Mouse (Mus musculus) lung, embryonic 14.5 days (tissue): ENCODE measurements around the gene Nfe2. TPM values are rescaled to one million over a fixed set of nuclear protein-coding genes. Genes with fewer than 3 reads are reported as not detected.

ENCODE experiments used
- ATAC-seq: fragments of 200-750 bp; cut with Nextera tagmentation; 2 replicates; pipeline ENCODE4 v1.8.0; 2017; ENCODE audit warnings: mild to moderate bottlenecking, moderate TSS enrichment, moderate library complexity; ENCODE audit not compliant: insufficient read depth
- DNase-seq: peaks from one replicate; pipeline ENCODE4 v3.0.0-alpha.2; 2015
- H3K27ac ChIP-seq: fragments of 300-500 bp; sonication (generic); 2 replicates; pipeline ENCODE4 v1.5.1; 2014; ENCODE audit warnings: low read depth, mild to moderate bottlenecking, moderate library complexity
- H3K27me3 ChIP-seq: fragments of 300-500 bp; sonication (generic); 2 replicates; pipeline ENCODE4 v1.6.1; 2014; ENCODE audit warnings: low read length, control low read depth; ENCODE audit not compliant: insufficient read depth
- H3K36me3 ChIP-seq: fragments of 300-500 bp; sonication (generic); 2 replicates; pipeline ENCODE4 v1.6.1; 2014; ENCODE audit warnings: control low read depth; ENCODE audit not compliant: insufficient read depth
- H3K4me1 ChIP-seq: fragments of 300-500 bp; sonication (generic); 2 replicates; pipeline ENCODE4 v1.6.1; 2014; ENCODE audit warnings: antibody characterized with exemption, control low read depth; ENCODE audit not compliant: insufficient read depth
- H3K4me2 ChIP-seq: fragments of 300-500 bp; sonication (generic); 2 replicates; pipeline ENCODE4 v1.6.1; 2014; ENCODE audit warnings: mild to moderate bottlenecking
- H3K4me3 ChIP-seq: fragments of 300-500 bp; sonication (generic); 2 replicates; pipeline ENCODE4 v1.5.1; 2014; ENCODE audit warnings: low read depth, low read length
- H3K9ac ChIP-seq: fragments of 300-500 bp; sonication (generic); 2 replicates; pipeline ENCODE4 v1.6.1; 2014
- H3K9me3 ChIP-seq: fragments of 300-500 bp; sonication (generic); 2 replicates; pipeline ENCODE4 v1.6.1; 2016; ENCODE audit warnings: low read depth, low read length, control low read depth
- CTCF ChIP-seq: IDR thresholded peaks from 2 replicates; pipeline ENCODE4 v1.5.1; 2016; ENCODE audit warnings: antibody characterized with exemption, low read depth
- WGBS: fragments of 180-500 bp; shearing (Covaris S2); extraction: QIAGEN DNeasy Blood & Tissue Kit; methylation state at CpG from one replicate; pipeline ENCODE4 v1.1.7; 2014; 5-methylcytosine and 5-hydroxymethylcytosine counted together
- polyA plus RNA-seq: library from polyadenylated mRNA; unstranded; fragments of >200 nt; fragmentation: Nextera tagmentation; extraction: Ambion mirVana; gene quantifications from 2 replicates; pipeline ENCODE4 v1.2.1, GENCODE M21; 2014

Nfe2 gene
- polyA plus RNA-seq, 1 experiment from 2014 or later: 3.9 TPM

DNA sequence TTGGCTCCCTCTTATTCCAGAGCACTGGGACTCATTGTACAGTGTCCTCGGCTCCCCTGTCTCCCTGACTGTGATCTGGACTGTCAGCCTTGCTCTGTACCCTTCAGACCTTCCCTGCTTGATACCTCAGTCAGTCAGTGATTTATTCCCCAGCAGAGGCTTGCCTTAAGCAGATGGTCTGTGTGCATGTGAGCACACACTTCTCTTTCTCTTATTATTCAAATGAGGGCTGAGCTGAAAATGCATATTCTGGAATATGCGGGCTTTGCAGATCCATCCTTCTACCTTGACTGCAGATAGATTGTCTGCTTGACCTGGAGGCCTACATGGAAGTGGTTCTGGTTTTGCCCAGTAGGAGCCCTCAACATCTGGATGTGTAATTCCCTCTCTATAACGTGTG lies 39.8 kb upstream of the Nfe2 start:
- no peak for ATAC-seq
- Histone ChIP-seq H3K27ac (peak overlapping the region; percentile 84), H3K9me3 (no peaks in the 10 kb centered on the region; the same call in 1 of the 2 replicates), H3K36me3 (peaks cover 45% of the 10 kb centered on the region), H3K4me3 (no peak overlapping the region), H3K27me3 (no peaks in the 10 kb centered on the region), H3K4me2 (no peak overlapping the region), H3K4me1 (peaks cover 32% of the 10 kb centered on the region), H3K9ac (no peak overlapping the region)
- 62% methylated on average over 3 of the region's 3 CpGs for WGBS
- no peak for TF ChIP-seq CTCF
- DNase-seq: no peak

DNA sequence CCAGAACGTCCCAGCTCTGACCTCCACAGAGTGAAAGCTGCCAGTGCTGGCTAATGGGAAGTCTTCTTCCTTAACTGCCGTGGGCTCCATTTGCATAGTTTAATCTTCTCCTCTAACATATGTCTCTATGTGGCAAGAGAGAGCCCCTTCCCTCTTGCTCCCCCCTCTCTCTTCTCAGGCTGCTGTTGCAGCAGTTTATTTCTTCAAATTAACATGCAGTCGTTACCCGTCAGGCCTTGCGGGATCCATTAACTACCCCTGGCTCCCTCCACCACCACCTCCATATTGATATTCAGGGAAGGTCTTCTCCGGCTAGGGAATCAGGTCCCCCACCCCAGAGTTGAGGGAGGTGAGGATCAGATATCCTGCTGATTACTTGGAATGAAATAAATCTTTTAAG lies 39.1 kb upstream of the Nfe2 start:
- Histone ChIP-seq H3K27ac (peak overlapping the region; percentile 84; the same call in 1 of the 2 replicates), H3K27me3 (no peaks in the 10 kb centered on the region), H3K9ac (no peak overlapping the region), H3K36me3 (peaks cover 52% of the 10 kb centered on the region), H3K4me3 (no peak overlapping the region), H3K9me3 (no peaks in the 10 kb centered on the region; the same call in 1 of the 2 replicates), H3K4me1 (peaks cover 28% of the 10 kb centered on the region), H3K4me2 (no peak overlapping the region)
- no peak for TF ChIP-seq CTCF
- 60% methylated on average over 6 of the region's 6 CpGs for whole genome bisulfite sequencing
- no peak for DNase-seq
- no peak for ATAC-seq

DNA sequence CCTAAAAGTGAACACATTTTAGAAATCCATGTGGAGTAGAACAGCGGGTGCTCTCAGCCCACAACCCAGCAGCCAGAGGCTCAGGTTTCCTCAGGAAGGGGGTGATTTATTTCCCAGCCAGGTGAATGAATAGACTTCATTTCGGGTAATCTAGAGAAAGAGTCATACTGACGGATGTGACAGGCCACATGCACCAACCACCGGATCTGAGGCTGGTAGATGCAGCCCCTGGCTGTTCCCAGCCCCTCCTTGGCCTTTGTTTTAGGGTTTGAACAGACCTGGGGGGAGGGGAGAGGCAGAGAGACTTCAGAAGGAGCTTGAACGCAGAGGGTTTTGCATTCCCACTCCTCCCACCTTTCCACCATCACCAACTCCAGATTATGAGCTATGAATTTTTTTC lies 37.6 kb upstream of the Nfe2 start:
- no peak overlapping the region for H3K4me3 ChIP-seq
- no peak for TF ChIP-seq CTCF
- no peak overlapping the region for H3K4me2 ChIP-seq
- H3K9me3 ChIP-seq: no peaks in the 10 kb centered on the region; the same call in 1 of the 2 replicates
- H3K4me1 ChIP-seq: peaks cover 19% of the 10 kb centered on the region
- H3K9ac ChIP-seq: no peak overlapping the region
- WGBS: 26% methylated on average over 5 of the region's 5 CpGs
- no peaks in the 10 kb centered on the region for H3K27me3 ChIP-seq
- H3K27ac ChIP-seq: peak overlapping the region; percentile 84
- peaks cover 64% of the 10 kb centered on the region for H3K36me3 ChIP-seq
- no peak for DNase-seq
- ATAC-seq: no peak

DNA sequence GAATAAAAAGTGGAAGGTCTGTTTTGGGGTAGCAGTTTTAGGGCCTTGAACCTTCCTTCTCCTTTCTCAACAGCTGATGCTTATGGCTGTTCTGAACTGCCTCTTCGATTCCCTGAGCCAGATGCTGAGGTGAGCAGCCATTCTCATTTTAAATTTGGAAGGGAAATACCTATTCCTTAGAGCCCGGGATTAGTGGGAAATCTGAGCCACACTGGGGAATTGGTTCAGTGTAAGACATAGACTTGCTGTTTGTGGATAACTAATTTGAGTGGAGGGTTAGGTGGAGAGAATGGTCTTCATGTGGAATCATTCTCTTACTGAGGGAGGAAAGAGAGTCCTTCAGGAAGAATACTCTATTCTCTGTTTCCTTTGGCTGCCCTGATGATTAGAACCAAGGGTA lies 36.4 kb upstream of the Nfe2 start:
- H3K4me2 ChIP-seq: no peak overlapping the region
- H3K4me1 ChIP-seq: peaks cover 9% of the 10 kb centered on the region
- H3K9ac ChIP-seq: no peak overlapping the region
- no peak for ATAC-seq
- H3K9me3 ChIP-seq: no peaks in the 10 kb centered on the region; the same call in 1 of the 2 replicates
- H3K27me3 ChIP-seq: no peaks in the 10 kb centered on the region
- no peak overlapping the region for H3K4me3 ChIP-seq
- no peak for DNase-seq
- H3K27ac ChIP-seq: no peak overlapping the region
- 83% methylated on average over 2 of the region's 2 CpGs for WGBS
- peaks cover 73% of the 10 kb centered on the region for H3K36me3 ChIP-seq
- no peak for TF ChIP-seq CTCF

DNA sequence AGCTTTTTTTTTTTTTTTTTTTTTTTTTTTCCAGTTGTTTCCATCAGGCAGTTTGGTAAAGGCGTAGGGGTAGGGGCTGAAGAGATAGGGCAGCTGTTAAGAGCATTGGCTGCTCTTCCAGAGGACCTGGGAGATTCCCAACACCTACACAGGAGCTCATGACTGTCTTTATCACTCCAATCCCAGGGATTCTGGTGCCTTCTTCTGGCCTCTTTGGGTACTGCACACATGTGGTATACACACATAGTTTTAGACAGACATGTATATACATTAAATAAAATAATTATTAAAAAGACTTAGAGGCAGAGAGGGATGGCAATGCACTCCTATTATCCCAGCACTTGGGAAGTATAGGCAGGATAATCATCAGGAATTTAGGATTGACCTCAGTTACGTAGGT lies 35.2 kb upstream of the Nfe2 start:
- no peak overlapping the region for H3K4me3 ChIP-seq
- H3K27ac ChIP-seq: no peak overlapping the region; the same call in 1 of the 2 replicates
- no peak for DNase-seq
- no peaks in the 10 kb centered on the region for H3K27me3 ChIP-seq
- peaks cover 77% of the 10 kb centered on the region for H3K36me3 ChIP-seq
- H3K9ac ChIP-seq: no peak overlapping the region
- ATAC-seq: no peak
- H3K4me2 ChIP-seq: no peak overlapping the region
- TF ChIP-seq CTCF: peak; percentile 24; the same call in 1 of the 2 replicates
- no peaks in the 10 kb centered on the region; the same call in 1 of the 2 replicates for H3K9me3 ChIP-seq
- peaks cover 4% of the 10 kb centered on the region; the same call in 1 of the 2 replicates for H3K4me1 ChIP-seq
- 91% methylated on average over 2 of the region's 2 CpGs for WGBS

DNA sequence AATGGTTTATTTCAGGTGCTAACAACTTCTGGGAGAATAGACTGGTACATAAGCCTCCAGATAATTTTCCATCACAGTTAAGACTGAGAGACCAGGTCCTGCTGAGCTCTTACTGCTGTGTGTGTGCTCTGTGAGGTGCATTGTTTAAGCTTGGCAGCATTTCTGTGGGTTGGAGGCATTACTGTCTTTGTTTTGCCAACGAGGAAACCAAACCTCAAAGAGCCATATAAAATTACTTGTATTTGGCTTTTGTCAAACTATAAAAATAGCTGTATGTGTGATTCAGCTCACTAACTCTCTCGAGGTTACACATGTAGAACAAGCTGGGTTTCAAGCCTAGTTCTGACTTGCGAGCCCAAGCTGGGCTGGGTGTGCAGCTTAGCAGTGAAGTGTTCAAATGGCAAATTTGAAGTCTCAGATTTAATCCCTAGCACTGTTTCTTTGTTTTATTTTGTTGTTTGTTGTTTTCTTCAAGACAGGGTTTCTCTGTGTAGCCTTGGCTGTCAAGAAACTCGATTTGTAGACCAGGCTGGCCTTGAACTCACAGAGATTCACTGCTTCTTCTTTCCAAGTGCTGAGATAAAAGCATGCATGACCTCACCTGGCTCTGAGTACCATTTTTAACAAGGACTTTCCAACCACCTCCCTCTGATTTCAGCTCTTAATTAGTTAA lies 34.6 kb upstream of the Nfe2 start:
- Histone ChIP-seq H3K9ac (no peak overlapping the region), H3K36me3 (peaks cover 71% of the 10 kb centered on the region), H3K9me3 (no peaks in the 10 kb centered on the region; the same call in 1 of the 2 replicates), H3K4me1 (peaks cover 4% of the 10 kb centered on the region; the same call in 1 of the 2 replicates), H3K27me3 (no peaks in the 10 kb centered on the region), H3K27ac (no peak overlapping the region), H3K4me3 (no peak overlapping the region), H3K4me2 (no peak overlapping the region)
- no peak for TF ChIP-seq CTCF
- DNase-seq (no peak), ATAC-seq (no peak)
- 89% methylated on average over 4 of the region's 4 CpGs for WGBS

DNA sequence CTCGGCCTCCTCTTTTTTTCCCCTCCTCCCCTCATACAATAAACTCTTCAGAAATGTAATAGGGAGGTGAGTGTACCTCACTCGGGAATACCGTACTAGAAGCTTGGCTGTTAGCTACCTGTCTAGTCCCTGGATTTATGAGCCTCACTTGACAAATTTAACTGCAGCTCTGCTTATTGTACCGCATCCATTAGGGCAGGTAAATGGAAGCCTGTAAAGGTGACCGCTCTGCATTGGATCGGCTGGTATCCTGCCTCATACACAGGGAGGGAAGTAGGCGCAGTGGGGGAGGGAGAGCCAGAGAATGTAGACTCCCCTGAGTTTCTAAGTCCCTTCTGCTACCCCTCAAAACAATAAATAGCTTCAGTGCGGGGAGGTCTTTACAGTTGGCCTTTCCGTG lies 32.6 kb upstream of the Nfe2 start:
- DNase-seq (no peak), ATAC-seq (no peak)
- H3K27ac ChIP-seq: no peak overlapping the region
- TF ChIP-seq CTCF: no peak
- H3K9me3 ChIP-seq: no peaks in the 10 kb centered on the region; the same call in 1 of the 2 replicates
- H3K4me1 ChIP-seq: peaks cover 8% of the 10 kb centered on the region
- no peaks in the 10 kb centered on the region for H3K27me3 ChIP-seq
- peaks cover 65% of the 10 kb centered on the region for H3K36me3 ChIP-seq
- 92% methylated on average over 9 of the region's 9 CpGs for WGBS
- no peak overlapping the region for H3K4me3 ChIP-seq
- no peak overlapping the region for H3K9ac ChIP-seq
- H3K4me2 ChIP-seq: no peak overlapping the region
